Mouse (Mus musculus) neural tube, embryonic 15.5 days (tissue): ENCODE measurements around the gene Ykt6. TPM values are rescaled to one million over a fixed set of nuclear protein-coding genes. Genes with fewer than 3 reads are reported as not detected.

Source experiments
- ATAC-seq: fragments of 200-750 bp; cut with Nextera tagmentation; 2 replicates; pipeline ENCODE4 v1.8.0; 2017; ENCODE audit warnings: mild to moderate bottlenecking, moderate TSS enrichment, moderate library complexity; ENCODE audit not compliant: low FRiP score
- H3K27ac ChIP-seq: fragments of 300-500 bp; sonication (generic); replicated peaks from 2 replicates; pipeline ENCODE4 v1.5.1; 2015; ENCODE audit warnings: mild to moderate bottlenecking, inconsistent platforms
- H3K27me3 ChIP-seq: fragments of 300-500 bp; sonication (generic); replicated peaks from 2 replicates; pipeline ENCODE4 v1.6.1; 2015; ENCODE audit warnings: inconsistent platforms
- H3K36me3 ChIP-seq: fragments of 300-500 bp; sonication (generic); 2 replicates; pipeline ENCODE4 v1.6.1; 2015; ENCODE audit warnings: inconsistent platforms
- H3K4me1 ChIP-seq: fragments of 300-500 bp; sonication (generic); 2 replicates; pipeline ENCODE4 v1.6.1; 2015; ENCODE audit warnings: inconsistent platforms
- H3K4me2 ChIP-seq: fragments of 300-500 bp; sonication (generic); 2 replicates; pipeline ENCODE4 v1.6.1; 2015; ENCODE audit warnings: inconsistent platforms, mild to moderate bottlenecking, moderate library complexity
- H3K4me3 ChIP-seq: fragments of 300-500 bp; sonication (generic); replicated peaks from 2 replicates; pipeline ENCODE4 v1.5.1; 2015; ENCODE audit warnings: mild to moderate bottlenecking, inconsistent platforms
- H3K9ac ChIP-seq: fragments of 300-500 bp; sonication (generic); replicated peaks from 2 replicates; pipeline ENCODE4 v1.6.1; 2015; ENCODE audit warnings: mild to moderate bottlenecking, inconsistent platforms
- H3K9me3 ChIP-seq: fragments of 300-500 bp; sonication (generic); replicated peaks from 2 replicates; pipeline ENCODE4 v1.6.1; 2016; ENCODE audit warnings: inconsistent platforms
- WGBS: fragments of 180-500 bp; shearing (Covaris S2); methylation state at CpG from one replicate; pipeline ENCODE4 v1.1.7; 2015; ENCODE audit warnings: mixed read lengths; 5-methylcytosine and 5-hydroxymethylcytosine counted together
- polyA plus RNA-seq: library from polyadenylated mRNA; unstranded; fragments of >200 nt; fragmentation: Nextera tagmentation; extraction: Ambion mirVana; gene quantifications from 2 replicates; pipeline ENCODE4 v1.2.1, GENCODE M21; 2015

The Ykt6 gene
- polyA plus RNA-seq, 1 experiment from 2014 or later: 87.1 TPM

GRCm38 (mm10) chr11:5976106-5976505 is 20.6 kb downstream of the Ykt6 start:
- H3K27me3 ChIP-seq: no peaks in the 10 kb centered on the region
- H3K27ac ChIP-seq: no peak overlapping the region
- no peaks in the 10 kb centered on the region for H3K4me1 ChIP-seq
- H3K9me3 ChIP-seq: no peaks in the 10 kb centered on the region
- H3K4me2 ChIP-seq: no peak overlapping the region
- no peak overlapping the region for H3K9ac ChIP-seq
- peaks cover 34% of the 10 kb centered on the region for H3K36me3 ChIP-seq
- no peak for ATAC-seq
- WGBS: 28% methylated on average over 9 of the region's 9 CpGs
- H3K4me3 ChIP-seq: no peak overlapping the region

DNA sequence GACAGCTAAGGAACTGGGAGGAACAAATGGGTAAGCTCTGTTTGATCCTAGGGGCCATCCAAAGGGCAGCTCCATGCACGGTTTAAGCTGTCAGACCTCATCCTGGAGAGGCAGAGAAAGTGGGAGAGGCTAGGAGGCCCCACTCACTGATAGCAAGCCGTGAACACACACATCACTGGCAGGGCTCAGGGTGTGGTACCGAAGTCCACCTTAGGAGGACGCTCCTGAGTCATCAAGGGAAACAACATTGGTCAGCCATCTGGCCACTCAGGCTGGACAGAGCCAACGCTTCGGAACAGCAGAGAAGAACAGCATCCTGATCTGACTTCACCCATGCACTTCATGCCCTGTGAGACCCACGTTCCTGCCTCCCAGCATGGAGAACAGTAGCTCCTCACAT is 23.6 kb downstream of the Ykt6 start:
- ATAC-seq: no peak
- H3K36me3 ChIP-seq: peaks cover 37% of the 10 kb centered on the region
- no peaks in the 10 kb centered on the region for H3K9me3 ChIP-seq
- H3K27ac ChIP-seq: no peak overlapping the region
- 86% methylated on average over 7 of the region's 7 CpGs for WGBS
- H3K9ac ChIP-seq: no peak overlapping the region
- H3K4me1 ChIP-seq: no peaks in the 10 kb centered on the region
- no peaks in the 10 kb centered on the region for H3K27me3 ChIP-seq
- H3K4me3 ChIP-seq: no peak overlapping the region
- H3K4me2 ChIP-seq: no peak overlapping the region

- Histone ChIP-seq H3K4me1 (no peaks in the 10 kb centered on the region), H3K4me3 (no peak overlapping the region), H3K27ac (no peak overlapping the region), H3K9me3 (no peaks in the 10 kb centered on the region), H3K36me3 (peaks cover 38% of the 10 kb centered on the region), H3K27me3 (no peaks in the 10 kb centered on the region), H3K9ac (no peak overlapping the region), H3K4me2 (no peak overlapping the region)
- no peak for ATAC-seq
- 94% methylated on average over 2 of the region's 2 CpGs for WGBS
These were observed 24.6 kb downstream of the Ykt6 start for GRCm38 (mm10) chr11:5980108-5980507.

DNA sequence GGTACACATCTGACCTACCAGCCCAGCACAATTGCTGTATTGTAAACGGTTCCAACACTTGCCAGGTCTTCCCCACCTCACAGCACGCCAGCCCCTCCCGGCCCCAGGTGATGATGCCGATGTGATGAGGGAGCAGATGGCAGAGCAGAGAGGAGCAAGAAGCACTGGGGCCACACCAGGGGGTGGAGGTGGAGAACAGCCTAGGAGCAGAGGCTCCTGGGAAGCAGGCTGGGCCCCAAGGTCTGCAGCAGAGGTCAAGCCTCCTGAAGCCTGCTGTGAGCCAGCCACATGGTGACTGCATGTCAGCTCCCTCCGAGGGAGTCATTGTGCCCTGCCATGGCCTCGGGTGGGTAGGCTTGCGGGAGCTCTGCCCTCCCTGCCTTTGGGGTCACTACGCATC is 25.1 kb downstream of the Ykt6 start:
- H3K9ac ChIP-seq: no peak overlapping the region
- WGBS: 65% methylated on average over 8 of the region's 8 CpGs
- H3K36me3 ChIP-seq: peaks cover 42% of the 10 kb centered on the region
- H3K4me1 ChIP-seq: no peaks in the 10 kb centered on the region
- H3K27me3 ChIP-seq: no peaks in the 10 kb centered on the region
- H3K4me2 ChIP-seq: no peak overlapping the region
- H3K27ac ChIP-seq: no peak overlapping the region
- H3K4me3 ChIP-seq: no peak overlapping the region
- no peak for ATAC-seq
- H3K9me3 ChIP-seq: no peaks in the 10 kb centered on the region

- no peak for ATAC-seq
- Histone ChIP-seq H3K27me3 (no peaks in the 10 kb centered on the region), H3K4me1 (no peaks in the 10 kb centered on the region), H3K27ac (no peak overlapping the region), H3K4me2 (no peak overlapping the region), H3K36me3 (peaks cover 44% of the 10 kb centered on the region), H3K4me3 (no peak overlapping the region), H3K9ac (no peak overlapping the region), H3K9me3 (no peaks in the 10 kb centered on the region)
- WGBS: 85% methylated on average over 7 of the region's 7 CpGs
These were observed 25.8 kb downstream of the Ykt6 start for GRCm38 (mm10) chr11:5981323-5981722.

GRCm38 (mm10) chr11:5983629-5984028 is 28.1 kb downstream of the Ykt6 start:
- no peak overlapping the region for H3K9ac ChIP-seq
- H3K27ac ChIP-seq: no peak overlapping the region
- no peak overlapping the region for H3K4me3 ChIP-seq
- H3K36me3 ChIP-seq: peaks cover 54% of the 10 kb centered on the region
- H3K4me2 ChIP-seq: no peak overlapping the region
- 0 out of 2 replicates have a peak, but pooled peaks cover 3% of the 10 kb centered on the region for H3K27me3 ChIP-seq
- no peaks in the 10 kb centered on the region for H3K4me1 ChIP-seq
- no peak for ATAC-seq
- WGBS: 94% methylated on average over 5 of the region's 5 CpGs
- no peaks in the 10 kb centered on the region for H3K9me3 ChIP-seq

DNA sequence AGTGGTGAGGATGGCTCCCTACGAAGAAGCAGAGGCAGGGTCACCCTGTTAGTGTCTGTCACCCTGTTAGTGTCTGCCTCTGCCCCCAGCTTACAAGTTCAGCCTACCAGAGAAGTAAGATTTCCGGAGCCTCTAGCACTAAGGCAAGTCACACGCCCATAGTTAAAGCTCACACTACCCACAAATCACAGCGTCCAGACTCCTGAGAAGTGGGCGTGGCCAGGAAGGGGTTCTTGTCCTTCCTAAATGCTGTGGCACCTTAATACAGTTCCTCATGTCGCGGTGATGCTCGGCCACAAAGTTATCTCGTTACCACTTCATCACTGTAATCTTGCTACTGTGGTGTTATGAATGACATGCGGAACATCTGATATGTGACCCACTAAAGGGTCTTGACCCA is 32.6 kb downstream of the Ykt6 start:
- Histone ChIP-seq H3K36me3 (peaks cover 50% of the 10 kb centered on the region), H3K4me3 (no peak overlapping the region), H3K9me3 (no peaks in the 10 kb centered on the region), H3K4me1 (no peaks in the 10 kb centered on the region), H3K9ac (no peak overlapping the region), H3K4me2 (no peak overlapping the region), H3K27ac (no peak overlapping the region), H3K27me3 (0 out of 2 replicates have a peak, but pooled peaks cover 3% of the 10 kb centered on the region)
- WGBS: 79% methylated on average over 10 of the region's 10 CpGs
- ATAC-seq: no peak

DNA sequence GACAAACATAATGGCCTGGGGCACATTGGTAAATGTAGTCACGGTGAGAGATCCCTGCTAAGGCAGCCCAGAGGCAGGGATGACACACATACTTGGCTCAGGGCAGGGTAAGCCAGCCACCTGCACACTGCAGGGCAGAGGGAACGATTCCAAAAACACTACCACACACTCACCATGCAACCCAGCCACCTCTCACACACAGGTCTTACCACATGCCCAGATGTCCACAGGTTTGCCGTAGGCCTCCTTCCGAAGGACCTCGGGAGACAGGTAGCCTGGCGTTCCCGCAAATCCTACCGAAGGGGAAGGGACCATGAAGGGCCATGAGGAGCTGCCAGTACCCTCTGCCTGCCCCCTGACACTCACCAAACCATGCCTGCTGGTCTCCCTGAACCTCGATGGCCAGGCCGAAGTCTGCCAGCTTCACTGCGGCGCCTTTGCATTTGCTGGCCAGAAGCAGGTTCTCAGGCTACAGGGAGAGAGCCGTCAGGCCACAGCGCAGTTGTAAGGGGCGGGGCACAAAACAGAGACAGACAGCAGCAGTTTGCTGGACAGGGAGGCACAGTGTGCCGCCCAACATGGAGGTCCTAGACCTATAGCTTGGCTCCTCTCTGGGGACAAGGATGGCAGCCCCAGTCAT is 34.6 kb downstream of the Ykt6 start:
- Histone ChIP-seq H3K4me3 (no peak overlapping the region), H3K4me2 (no peak overlapping the region), H3K27ac (no peak overlapping the region), H3K9me3 (no peaks in the 10 kb centered on the region), H3K36me3 (peaks cover 53% of the 10 kb centered on the region), H3K4me1 (no peaks in the 10 kb centered on the region), H3K27me3 (0 out of 2 replicates have a peak, but pooled peaks cover 3% of the 10 kb centered on the region), H3K9ac (no peak overlapping the region)
- no peak for ATAC-seq
- WGBS: 87% methylated on average over 16 of the region's 16 CpGs

DNA sequence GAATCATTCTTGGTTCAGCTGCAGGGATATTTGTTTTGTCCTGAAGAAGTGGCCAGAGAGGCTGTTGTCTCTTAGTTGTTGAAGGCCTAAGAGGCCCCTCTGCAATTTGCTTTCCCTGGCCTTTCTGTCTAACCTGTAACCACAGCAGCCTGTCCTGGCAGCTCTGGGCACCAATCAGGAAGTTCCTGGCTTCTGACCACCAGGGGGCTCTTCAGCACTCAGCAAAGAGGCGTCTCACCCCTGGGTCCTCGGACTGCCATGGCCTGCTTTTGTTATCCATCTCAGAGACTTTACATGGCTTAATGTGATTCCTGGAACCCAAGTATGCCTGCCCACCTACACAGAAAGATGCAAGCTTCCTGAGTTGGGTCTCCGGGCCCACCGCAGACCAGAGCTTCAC is 35.4 kb downstream of the Ykt6 start:
- 0 out of 2 replicates have a peak, but pooled peaks cover 3% of the 10 kb centered on the region for H3K27me3 ChIP-seq
- 30% methylated on average over 4 of the region's 4 CpGs for WGBS
- no peak; the same call in 1 of the 2 replicates for ATAC-seq
- peaks cover 47% of the 10 kb centered on the region for H3K36me3 ChIP-seq
- no peak overlapping the region for H3K4me2 ChIP-seq
- no peak overlapping the region for H3K4me3 ChIP-seq
- no peak overlapping the region for H3K27ac ChIP-seq
- no peak overlapping the region for H3K9ac ChIP-seq
- H3K4me1 ChIP-seq: no peaks in the 10 kb centered on the region
- no peaks in the 10 kb centered on the region for H3K9me3 ChIP-seq

DNA sequence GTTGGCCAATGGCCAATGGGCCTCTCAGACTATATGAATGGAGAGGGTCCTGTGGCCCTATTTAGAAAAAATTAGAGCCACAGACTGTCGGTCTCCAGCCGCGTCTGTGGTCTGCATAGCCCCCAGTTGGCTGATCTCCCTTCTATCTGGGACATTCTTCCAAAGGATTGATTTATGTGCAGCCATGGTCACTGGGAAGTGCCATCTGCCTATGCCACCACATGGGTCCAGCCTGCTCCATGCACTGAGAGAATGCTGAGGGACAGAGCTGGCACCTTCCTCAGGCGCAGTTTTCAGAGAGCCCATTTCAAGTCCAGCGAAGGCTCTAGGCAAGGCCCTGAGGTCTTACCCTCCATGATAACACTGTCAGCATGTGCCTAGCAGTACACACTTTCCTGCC is 38.7 kb downstream of the Ykt6 start:
- Histone ChIP-seq H3K9me3 (no peaks in the 10 kb centered on the region), H3K4me1 (no peaks in the 10 kb centered on the region), H3K36me3 (peaks cover 26% of the 10 kb centered on the region), H3K4me3 (no peak overlapping the region), H3K27me3 (no peaks in the 10 kb centered on the region), H3K4me2 (no peak overlapping the region), H3K9ac (no peak overlapping the region), H3K27ac (no peak overlapping the region)
- ATAC-seq: no peak
- WGBS: 68% methylated on average over 5 of the region's 5 CpGs

GRCm38 (mm10) chr11:5994880-5995279 is 39.4 kb downstream of the Ykt6 start:
- peaks cover 24% of the 10 kb centered on the region for H3K36me3 ChIP-seq
- no peak overlapping the region for H3K9ac ChIP-seq
- ATAC-seq: no peak
- H3K4me1 ChIP-seq: peaks cover 3% of the 10 kb centered on the region
- no peak overlapping the region for H3K27ac ChIP-seq
- no peaks in the 10 kb centered on the region for H3K27me3 ChIP-seq
- H3K4me3 ChIP-seq: no peak overlapping the region
- no peak overlapping the region for H3K4me2 ChIP-seq
- WGBS: 83% methylated on average over 3 of the region's 3 CpGs
- no peaks in the 10 kb centered on the region for H3K9me3 ChIP-seq

DNA sequence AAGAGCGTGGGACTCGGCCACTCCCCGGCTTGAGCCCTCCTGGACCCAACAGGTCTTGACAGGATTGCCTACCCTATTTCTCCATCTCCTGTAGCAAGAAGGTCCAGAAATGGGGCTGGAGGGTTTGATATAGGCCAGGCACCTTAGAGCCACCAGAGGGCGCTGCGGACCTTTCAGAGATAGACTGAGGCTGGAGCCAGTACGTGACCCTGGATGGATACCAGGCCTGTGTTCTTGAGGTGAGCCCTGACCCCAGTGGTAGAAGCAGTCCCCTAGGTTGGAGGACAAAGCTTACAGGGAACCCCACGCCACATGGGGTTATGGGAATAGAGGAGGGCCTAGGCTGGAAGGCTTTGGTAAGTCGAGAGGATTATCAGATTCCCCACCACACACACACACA is 40.5 kb downstream of the Ykt6 start:
- H3K36me3 ChIP-seq: peaks cover 17% of the 10 kb centered on the region
- no peak overlapping the region for H3K4me2 ChIP-seq
- H3K27me3 ChIP-seq: no peaks in the 10 kb centered on the region
- H3K9ac ChIP-seq: no peak overlapping the region
- H3K27ac ChIP-seq: no peak overlapping the region
- H3K4me3 ChIP-seq: no peak overlapping the region
- no peak for ATAC-seq
- peaks cover 14% of the 10 kb centered on the region for H3K4me1 ChIP-seq
- WGBS: 17% methylated on average over 8 of the region's 8 CpGs
- no peaks in the 10 kb centered on the region for H3K9me3 ChIP-seq
